Mouse (Mus musculus) CD4-positive helper T cell, adult 2 months (primary cell): ENCODE results near the gene Nppb.

Experiments used
- DNase-seq: peaks from one replicate; pipeline ENCODE4 v3.0.0-alpha.2; 2012; ENCODE audit warnings: low read depth, missing footprints, low spot score

Gene Nppb

GRCm38 (mm10) chr4:147976237-147976636 is 9.4 kb upstream of the Nppb start:
- no peak for DNase-seq

GRCm38 (mm10) chr4:147977726-147978125 is 7.9 kb upstream of the Nppb start:
- DNase-seq: peak; percentile 19

GRCm38 (mm10) chr4:147978391-147978790 is 7.2 kb upstream of the Nppb start:
- no peak for DNase-seq

- no peak for DNase-seq
Measured at GRCm38 (mm10) chr4:147979441-147979860, 6.1 kb upstream of the Nppb start.

- no peak for DNase-seq
Measured at GRCm38 (mm10) chr4:147993571-147994095, 8.0 kb downstream of the Nppb start.

GRCm38 (mm10) chr4:147995311-147995710 is 9.7 kb downstream of the Nppb start:
- DNase-seq: no peak

GRCm38 (mm10) chr4:148000202-148000772 is 14.7 kb downstream of the Nppb start, which contains the start of gene Nppa:
Gene Nppa, plus strand, starts transcription at chr4:148000722.
- DNase-seq: no peak

GRCm38 (mm10) chr4:148001013-148001789 is 15.6 kb downstream of the Nppb start:
- no peak for DNase-seq

GRCm38 (mm10) chr4:148001866-148002265 is 16.3 kb downstream of the Nppb start:
- DNase-seq: no peak

- DNase-seq: no peak
Measured at GRCm38 (mm10) chr4:148004361-148004760, 18.8 kb downstream of the Nppb start.

GRCm38 (mm10) chr4:148008412-148008811 is 22.8 kb downstream of the Nppb start:
- peak; percentile 19 for DNase-seq

- DNase-seq: no peak
Measured at GRCm38 (mm10) chr4:148009641-148010040, 24.1 kb downstream of the Nppb start.

- no peak for DNase-seq
Measured at GRCm38 (mm10) chr4:148011332-148011731, 25.7 kb downstream of the Nppb start.

GRCm38 (mm10) chr4:148012216-148012615 is 26.6 kb downstream of the Nppb start:
- DNase-seq: no peak

- DNase-seq: no peak
Measured at GRCm38 (mm10) chr4:148015418-148015817, 29.8 kb downstream of the Nppb start.

- DNase-seq: no peak
Measured at GRCm38 (mm10) chr4:148016981-148017380, 31.4 kb downstream of the Nppb start.

GRCm38 (mm10) chr4:148018410-148018809 is 32.8 kb downstream of the Nppb start:
- no peak for DNase-seq

- no peak for DNase-seq
Measured at GRCm38 (mm10) chr4:148024003-148024402, 38.4 kb downstream of the Nppb start.

- no peak for DNase-seq
Measured at GRCm38 (mm10) chr4:148029297-148029696, 43.7 kb downstream of the Nppb start.

GRCm38 (mm10) chr4:148030506-148030905 is 44.9 kb downstream of the Nppb start:
- DNase-seq: no peak

- peak; percentile 81 for DNase-seq
Measured at GRCm38 (mm10) chr4:148033858-148034410, 48.3 kb downstream of the Nppb start.

- no peak for DNase-seq
Measured at GRCm38 (mm10) chr4:148035440-148035839, 49.9 kb downstream of the Nppb start.
